ENCODE assay signal across 8 mouse cellular contexts in the genomic region with DNA sequence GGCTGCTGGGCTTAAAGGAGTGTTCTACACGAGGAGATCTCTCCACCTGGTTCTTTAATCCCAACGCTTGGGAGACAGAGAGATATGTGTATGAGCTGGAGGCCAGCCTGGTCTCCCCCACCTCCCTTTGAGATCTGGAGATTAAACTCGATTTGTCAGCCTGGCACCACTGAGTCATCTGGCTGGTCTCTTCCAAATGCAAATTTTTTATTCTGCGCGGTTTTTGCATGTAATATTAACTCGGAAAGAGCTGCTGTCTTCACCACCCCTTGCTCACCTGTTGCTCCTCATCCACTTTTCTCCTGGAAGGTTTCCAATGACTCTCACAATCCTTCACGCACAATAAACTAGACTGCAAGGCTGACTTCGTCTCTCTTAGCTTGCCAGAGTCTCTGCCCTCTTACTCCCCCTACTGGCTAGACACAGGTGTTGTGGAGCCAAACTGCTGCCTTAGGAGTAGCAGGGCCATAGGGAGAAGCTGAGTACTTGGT. TPM values are rescaled to one million over a fixed set of nuclear protein-coding genes. Genes with fewer than 3 reads are reported as not detected.
DNase-seq lines count a peak whose midpoint lies in the region; ATAC-seq and TF ChIP-seq lines count a peak whose summit lies in the region.

A gene (minus strand): TSS at position 331 of the 491 bp plus-strand sequence.

- no peaks in the 10 kb centered on the region for H3K9me3 ChIP-seq in ES-E14 (ENCODE audit: control insufficient read depth, insufficient read depth, low read depth, low read length)
- no peaks in the 10 kb centered on the region for H3K9me3 ChIP-seq in embryonic facial prominence, embryonic 15.5 days (replicated peaks)
- no peaks in the 10 kb centered on the region for H3K9me3 ChIP-seq in heart, embryonic 15.5 days (replicated peaks)
- no peaks in the 10 kb centered on the region for H3K9me3 ChIP-seq in liver, postnatal 0 days (ENCODE audit: low read length)
- no peaks in the 10 kb centered on the region for H3K9me3 ChIP-seq in neural tube, embryonic 13.5 days

- TF ChIP-seq CTCF in liver, postnatal 0 days (IDR thresholded peaks at IDR 0.05; ENCODE audit: low read depth): peak; percentile 95

- H3K4me2 ChIP-seq in embryonic facial prominence, embryonic 15.5 days (replicated peaks): peak within 1 kb of the TSS; percentile 36
- H3K4me2 ChIP-seq in heart, embryonic 15.5 days: 0 out of 2 replicates have a peak within 1 kb of the TSS, but pooled peaks have one; percentile 11
- 0 out of 2 replicates have a peak within 1 kb of the TSS, but pooled peaks have one; percentile 15 for H3K4me2 ChIP-seq in liver, postnatal 0 days (ENCODE audit: low read depth, low read length)
- peak within 1 kb of the TSS; percentile 37 for H3K4me2 ChIP-seq in neural tube, embryonic 13.5 days

- TF ChIP-seq EP300 in liver, postnatal 0 days (IDR thresholded peaks at IDR 0.05; ENCODE audit: low read depth): no peak

- H3K27ac ChIP-seq in ES-E14 (ENCODE audit: insufficient read depth, low read depth, low read length, poor library complexity, severe bottlenecking): peak within 1 kb of the TSS; percentile 93
- peak within 1 kb of the TSS; percentile 48; the same call in 1 of the 2 replicates for H3K27ac ChIP-seq in embryonic facial prominence, embryonic 15.5 days (replicated peaks)
- no peak within 1 kb of the TSS for H3K27ac ChIP-seq in heart, embryonic 15.5 days
- no peak within 1 kb of the TSS for H3K27ac ChIP-seq in liver, postnatal 0 days (ENCODE audit: low read depth)
- peak within 1 kb of the TSS; percentile 54; the same call in 1 of the 2 replicates for H3K27ac ChIP-seq in neural tube, embryonic 13.5 days (replicated peaks)

- peak within 1 kb of the TSS; percentile 74 for H3K9ac ChIP-seq in ES-E14 (ENCODE audit: insufficient read depth, low read depth, low read length, poor library complexity, severe bottlenecking)
- H3K9ac ChIP-seq in embryonic facial prominence, embryonic 15.5 days: no peak within 1 kb of the TSS
- H3K9ac ChIP-seq in heart, embryonic 15.5 days: no peak within 1 kb of the TSS
- H3K9ac ChIP-seq in liver, postnatal 0 days (replicated peaks): no peak within 1 kb of the TSS
- no peak within 1 kb of the TSS for H3K9ac ChIP-seq in neural tube, embryonic 13.5 days

- H3K4me3 ChIP-seq in ES-E14 (ENCODE audit: insufficient read depth in 1 of 2, low read depth in 1 of 2, low read length in 2 of 2, poor library complexity in 1 of 2, severe bottlenecking in 1 of 2): peak within 1 kb of the TSS; percentile 34 to 37
- peak within 1 kb of the TSS; percentile 19; the same call in 1 of the 2 replicates for H3K4me3 ChIP-seq in embryonic facial prominence, embryonic 15.5 days (replicated peaks)
- no peak within 1 kb of the TSS for H3K4me3 ChIP-seq in heart, embryonic 15.5 days
- H3K4me3 ChIP-seq in liver, postnatal 0 days (ENCODE audit: low read depth, low read length): no peak within 1 kb of the TSS
- H3K4me3 ChIP-seq in neural tube, embryonic 13.5 days: 0 out of 2 replicates have a peak within 1 kb of the TSS, but pooled peaks have one; percentile 2

- 5% methylated on average over 8 of the region's 8 CpGs for WGBS in embryonic facial prominence, embryonic 15.5 days
- WGBS in heart, embryonic 15.5 days: 5% methylated on average over 8 of the region's 8 CpGs
- 13% methylated on average over 8 of the region's 8 CpGs for WGBS in liver, postnatal 0 days (ENCODE audit: insufficient replicate concordance)
- 12% methylated on average over 8 of the region's 8 CpGs for WGBS in neural tube, embryonic 13.5 days

- no peaks in the 10 kb centered on the region for H3K27me3 ChIP-seq in embryonic facial prominence, embryonic 15.5 days
- H3K27me3 ChIP-seq in heart, embryonic 15.5 days: no peaks in the 10 kb centered on the region
- no peaks in the 10 kb centered on the region for H3K27me3 ChIP-seq in liver, postnatal 0 days (ENCODE audit: insufficient read depth, low read length)
- no peaks in the 10 kb centered on the region for H3K27me3 ChIP-seq in neural tube, embryonic 13.5 days

- DNase-seq in ES-E14 (ENCODE audit: low read depth, low spot score): peak; percentile 93
- DNase-seq in adrenal gland, postnatal 36 days: peak; percentile 63 to 77
- peak; percentile 71 for DNase-seq in kidney, postnatal 10 days
- peak; percentile 67 for DNase-seq in liver, postnatal 0 days
- peak; percentile 72 for DNase-seq in thymus, postnatal 4 days

- no peaks in the 10 kb centered on the region for H3K36me3 ChIP-seq in ES-E14 (ENCODE audit: control insufficient read depth, insufficient read depth, low read length, poor library complexity, severe bottlenecking)
- no peaks in the 10 kb centered on the region for H3K36me3 ChIP-seq in embryonic facial prominence, embryonic 15.5 days
- no peaks in the 10 kb centered on the region for H3K36me3 ChIP-seq in heart, embryonic 15.5 days
- H3K36me3 ChIP-seq in liver, postnatal 0 days (replicated peaks; ENCODE audit: insufficient read depth, low read length): no peaks in the 10 kb centered on the region
- H3K36me3 ChIP-seq in neural tube, embryonic 13.5 days: no peaks in the 10 kb centered on the region

- H3K4me1 ChIP-seq in ES-E14 (ENCODE audit: control insufficient read depth in 2 of 2, insufficient read depth in 2 of 2, low read length in 2 of 2, poor library complexity in 1 of 2): peaks cover 7 to 20% of the 10 kb centered on the region in 2 experiments
- H3K4me1 ChIP-seq in embryonic facial prominence, embryonic 15.5 days: peaks cover 11% of the 10 kb centered on the region
- H3K4me1 ChIP-seq in heart, embryonic 15.5 days (replicated peaks): peaks cover 16% of the 10 kb centered on the region
- H3K4me1 ChIP-seq in liver, postnatal 0 days (ENCODE audit: insufficient read depth): peaks cover 16% of the 10 kb centered on the region
- peaks cover 22% of the 10 kb centered on the region for H3K4me1 ChIP-seq in neural tube, embryonic 13.5 days (replicated peaks)

- in situ Hi-C loops in ES-E14 (cut with MboI; ENCODE audit: low sequenced_read_pairs in 2 of 2, unreplicated experiment in 2 of 2): no loop called here

- no peak for ATAC-seq in embryonic facial prominence, embryonic 15.5 days (ENCODE audit: insufficient number of reproducible peaks, low FRiP score, low TSS enrichment, low read depth)
- no peak for ATAC-seq in heart, embryonic 15.5 days (replicated peaks; ENCODE audit: insufficient number of reproducible peaks, insufficient read depth, low FRiP score, low read depth)
- no peak for ATAC-seq in liver, postnatal 0 days
- ATAC-seq in neural tube, embryonic 13.5 days (ENCODE audit: low read depth): no peak

TF ChIP-seq in ES-E14, 5 proteins besides CTCF, POLR2A, EP300 and RAD21:
- TF ChIP-seq ZC3H11A (IDR thresholded peaks at IDR 0.05; ENCODE audit: borderline replicate concordance, low read depth, low read length): peak; percentile 37; the same call in 1 of the 2 replicates
- TF ChIP-seq ZNF384 (IDR thresholded peaks at IDR 0.05; ENCODE audit: low read depth, low read length): no peak
- peak; percentile 56; the same call in 1 of the 2 replicates for TF ChIP-seq HCFC1 (IDR thresholded peaks at IDR 0.05; ENCODE audit: borderline replicate concordance, insufficient read depth, low read length)
- no peak for TF ChIP-seq CHD2 (IDR thresholded peaks at IDR 0.05; ENCODE audit: low read depth, low read length)
- 0 out of 2 replicates have a peak, but pooled peaks have one; percentile 28 for TF ChIP-seq MAFK (IDR thresholded peaks at IDR 0.05; ENCODE audit: insufficient read depth, low read depth, low read length)

RNA-seq across cellular contexts. Expression of the gene that starts here (rescaled TPM):
- 160 and 164 TPM in 2 replicates for total RNA-seq in ES-E14 (2012; rRNA removed)
- 100 to 1,000 TPM; 587 to 633 TPM for total RNA-seq in adrenal gland, postnatal 36 days (2021)
- polyA plus RNA-seq in embryonic facial prominence, embryonic 15.5 days (2015; fragmentation: Nextera tagmentation; extraction: Ambion mirVana): 111 and 113 TPM in 2 replicates
- polyA plus RNA-seq in heart, embryonic 15.5 days (2015; fragmentation: Nextera tagmentation; extraction: Ambion mirVana): 77.4 and 96.6 TPM in 2 replicates
- polyA plus RNA-seq in liver, postnatal 0 days (2015; fragmentation: Nextera tagmentation; extraction: Ambion mirVana): 30.2 and 30.6 TPM in 2 replicates
- 79.5 and 83.0 TPM in 2 replicates for polyA plus RNA-seq in neural tube, embryonic 13.5 days (2015; fragmentation: Nextera tagmentation; extraction: Ambion mirVana)

Comparison
In these comparisons a context has a peak if more than half of its experiments do, and no peak if none do; other contexts are left out.
1. H3K27ac ChIP-seq: peak in ES-E14 (single experiment), embryonic facial prominence, embryonic 15.5 days (single experiment) and neural tube, embryonic 13.5 days (single experiment); none in heart, embryonic 15.5 days (single experiment) and liver, postnatal 0 days (single experiment).
2. H3K4me3 ChIP-seq: peak in ES-E14 (2 of 2), embryonic facial prominence, embryonic 15.5 days (single experiment) and neural tube, embryonic 13.5 days (single experiment); none in heart, embryonic 15.5 days (single experiment) and liver, postnatal 0 days (single experiment).
3. Peak in every context shown above with its lines, with median percentiles within 50 percentile points of each other: DNase-seq and H3K4me2 ChIP-seq.